Mouse (Mus musculus) hindbrain, embryonic 15.5 days (tissue): ENCODE measurements at regions not wholly inside any gene's neighbourhood (a gene's known extent, or its start where the extent isn't known, plus 50 kb on each side); places are given as distances from the start of the nearest gene placed in this dataset.

Experiments
- ATAC-seq: fragments of 200-750 bp; cut with Nextera tagmentation; 2 replicates; pipeline ENCODE4 v1.8.0; 2017; ENCODE audit warnings: low read depth, moderate number of reproducible peaks, moderate TSS enrichment; ENCODE audit not compliant: low FRiP score
- H3K27ac ChIP-seq: fragments of 300-500 bp; sonication (generic); replicated peaks from 2 replicates; pipeline ENCODE4 v1.5.1; 2015; ENCODE audit warnings: mild to moderate bottlenecking, inconsistent platforms
- H3K27me3 ChIP-seq: fragments of 300-500 bp; sonication (generic); 2 replicates; pipeline ENCODE4 v1.6.1; 2015; ENCODE audit warnings: control low read depth, inconsistent platforms
- H3K36me3 ChIP-seq: fragments of 300-500 bp; sonication (generic); 2 replicates; pipeline ENCODE4 v1.6.1; 2015; ENCODE audit warnings: control low read depth, inconsistent platforms
- H3K4me1 ChIP-seq: fragments of 300-500 bp; sonication (generic); replicated peaks from 2 replicates; pipeline ENCODE4 v1.6.1; 2015; ENCODE audit warnings: control low read depth, inconsistent platforms
- H3K4me2 ChIP-seq: fragments of 300-500 bp; sonication (generic); 2 replicates; pipeline ENCODE4 v1.6.1; 2015; ENCODE audit warnings: moderate library complexity, mild to moderate bottlenecking, inconsistent platforms
- H3K4me3 ChIP-seq: fragments of 300-500 bp; sonication (generic); 2 replicates; pipeline ENCODE4 v1.5.1; 2015; ENCODE audit warnings: mild to moderate bottlenecking, inconsistent platforms
- H3K9ac ChIP-seq: fragments of 300-500 bp; sonication (generic); 2 replicates; pipeline ENCODE4 v1.6.1; 2015; ENCODE audit warnings: inconsistent platforms
- H3K9me3 ChIP-seq: fragments of 300-500 bp; sonication (generic); 2 replicates; pipeline ENCODE4 v1.6.1; 2016; ENCODE audit warnings: control low read depth, inconsistent platforms
- WGBS: fragments of 180-500 bp; shearing (Covaris S2); methylation state at CpG from one replicate; pipeline ENCODE4 v1.1.7; 2015; 5-methylcytosine and 5-hydroxymethylcytosine counted together

DNA sequence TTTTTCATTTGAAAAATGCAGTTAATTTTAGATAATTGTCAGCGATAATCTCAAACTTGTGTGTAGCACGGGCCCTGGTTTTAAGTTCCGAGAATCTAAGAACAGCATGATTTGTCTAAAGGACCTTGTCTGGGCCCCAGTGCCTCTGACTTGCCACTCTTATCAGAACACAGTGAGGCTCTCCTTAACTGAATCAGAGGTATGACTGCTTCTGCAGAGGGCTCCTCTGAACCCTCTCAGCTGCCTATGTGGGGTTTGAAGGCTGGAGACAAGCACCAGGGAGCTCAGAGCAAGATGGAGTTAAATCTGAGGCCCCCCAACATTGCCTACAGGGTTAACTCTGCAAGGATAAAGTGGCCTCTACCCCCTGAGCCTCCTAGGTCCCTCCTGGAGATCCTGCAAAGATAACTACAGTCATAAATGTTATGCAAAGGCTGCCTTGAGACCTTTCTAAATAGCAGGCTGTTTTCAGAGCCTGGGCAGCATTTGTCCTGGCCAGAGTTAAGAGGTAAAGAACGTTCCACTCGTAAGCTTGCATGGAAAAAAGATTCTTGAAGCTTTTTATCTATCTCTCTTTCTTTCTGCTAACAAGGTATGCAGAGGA, 118.4 kb upstream of the Maf start:
- no peak overlapping the region for H3K4me2 ChIP-seq
- H3K4me1 ChIP-seq, result no peaks in the 10 kb centered on the region
- no peak overlapping the region for H3K4me3 ChIP-seq
- WGBS, result 87% methylated on average over 5 of the region's 5 CpGs
- no peak overlapping the region for H3K27ac ChIP-seq
- no peak overlapping the region for H3K9ac ChIP-seq
- no peaks in the 10 kb centered on the region for H3K36me3 ChIP-seq
- no peaks in the 10 kb centered on the region for H3K27me3 ChIP-seq
- ATAC-seq, result no peak
- H3K9me3 ChIP-seq, result no peaks in the 10 kb centered on the region

GRCm38 (mm10) chr8:115824478-115824785, 116.8 kb upstream of the Maf start:
- no peaks in the 10 kb centered on the region for H3K4me1 ChIP-seq
- WGBS, result 92% methylated on average over 6 of the region's 6 CpGs
- no peak overlapping the region for H3K4me3 ChIP-seq
- no peak overlapping the region for H3K4me2 ChIP-seq
- no peak for ATAC-seq
- H3K9ac ChIP-seq, result no peak overlapping the region
- no peaks in the 10 kb centered on the region for H3K36me3 ChIP-seq
- H3K9me3 ChIP-seq, result no peaks in the 10 kb centered on the region
- no peak overlapping the region for H3K27ac ChIP-seq
- H3K27me3 ChIP-seq, result no peaks in the 10 kb centered on the region

DNA sequence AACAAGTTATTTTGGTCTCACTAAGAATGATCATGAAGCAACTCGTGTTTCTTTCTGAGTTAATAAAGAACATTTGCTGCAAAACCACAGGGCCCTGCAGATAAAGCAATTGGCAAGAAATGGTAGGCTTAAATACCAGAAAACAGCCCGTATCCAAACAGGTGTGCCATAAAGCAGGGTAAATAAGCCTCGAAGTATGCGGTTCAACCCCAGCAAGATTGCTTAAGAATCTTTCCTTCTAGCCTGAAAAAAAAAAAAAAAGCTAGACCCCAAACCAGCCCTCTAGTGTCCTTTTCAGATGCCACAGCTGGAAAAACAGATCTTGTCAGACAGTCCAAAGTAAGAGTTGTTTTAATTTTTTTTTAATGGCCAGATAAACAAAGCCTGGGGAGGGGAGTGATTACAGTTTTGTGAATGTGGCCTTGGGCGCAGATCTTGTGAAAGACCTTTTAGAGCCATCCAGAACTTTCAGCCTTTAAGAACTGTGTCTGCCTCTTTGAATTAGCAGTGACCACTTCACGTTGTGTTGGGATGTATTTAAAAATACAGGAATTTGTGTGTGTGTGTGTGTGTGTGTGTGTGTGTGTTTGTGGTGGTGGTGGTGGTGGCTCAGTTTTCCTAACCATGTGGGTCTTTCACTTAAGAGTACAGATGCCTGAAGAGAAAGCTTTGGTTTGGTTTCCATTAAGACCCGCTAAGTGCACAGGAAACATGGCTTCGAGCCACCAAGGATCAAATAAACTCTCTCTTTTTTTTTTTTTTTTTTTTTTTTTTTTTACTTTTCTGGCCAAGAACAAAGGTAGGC, 116.3 kb upstream of the Maf start:
- Histone ChIP-seq H3K4me2 (no peak overlapping the region), H3K36me3 (no peaks in the 10 kb centered on the region), H3K9ac (no peak overlapping the region), H3K4me1 (no peaks in the 10 kb centered on the region), H3K27me3 (no peaks in the 10 kb centered on the region), H3K4me3 (no peak overlapping the region), H3K9me3 (no peaks in the 10 kb centered on the region), H3K27ac (no peak overlapping the region)
- no peak for ATAC-seq
- WGBS, result 83% methylated on average over 8 of the region's 8 CpGs

DNA sequence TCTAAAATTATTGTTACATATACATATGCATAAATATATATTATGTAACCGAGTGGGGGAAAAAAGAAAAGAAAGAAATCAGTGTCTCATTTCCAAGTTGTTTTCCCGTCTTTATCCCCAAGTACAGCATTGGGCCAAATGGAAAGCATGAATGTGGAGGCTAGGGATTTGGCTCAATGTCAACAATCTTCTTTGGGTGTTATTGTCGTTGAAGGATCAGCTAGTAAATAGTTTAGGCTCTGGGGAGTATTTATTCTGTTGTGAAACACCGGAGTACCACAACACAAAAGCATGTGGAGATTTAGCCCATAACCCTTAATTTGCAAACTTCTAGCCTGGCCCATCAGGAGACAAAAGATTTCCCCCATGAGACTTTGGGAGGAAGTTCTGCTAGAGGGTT, 105.8 kb upstream of the Maf start:
- H3K4me1 ChIP-seq, result no peaks in the 10 kb centered on the region
- H3K9me3 ChIP-seq, result no peaks in the 10 kb centered on the region
- no peak overlapping the region for H3K27ac ChIP-seq
- no peak overlapping the region for H3K9ac ChIP-seq
- ATAC-seq, result no peak
- H3K36me3 ChIP-seq, result no peaks in the 10 kb centered on the region
- H3K27me3 ChIP-seq, result no peaks in the 10 kb centered on the region
- WGBS, result 75% methylated on average over 4 of the region's 4 CpGs
- H3K4me2 ChIP-seq, result no peak overlapping the region
- no peak overlapping the region for H3K4me3 ChIP-seq

- Histone ChIP-seq H3K4me1 (peaks cover 5% of the 10 kb centered on the region; the same call in 1 of the 2 replicates), H3K4me2 (no peak overlapping the region), H3K36me3 (no peaks in the 10 kb centered on the region), H3K9ac (no peak overlapping the region), H3K27ac (no peak overlapping the region), H3K27me3 (no peaks in the 10 kb centered on the region), H3K4me3 (no peak overlapping the region), H3K9me3 (no peaks in the 10 kb centered on the region)
- WGBS, result 42% methylated on average over 9 of the region's 9 CpGs
- ATAC-seq, result no peak
Observed at GRCm38 (mm10) chr8:115806579-115806978, 99.0 kb upstream of the Maf start.

DNA sequence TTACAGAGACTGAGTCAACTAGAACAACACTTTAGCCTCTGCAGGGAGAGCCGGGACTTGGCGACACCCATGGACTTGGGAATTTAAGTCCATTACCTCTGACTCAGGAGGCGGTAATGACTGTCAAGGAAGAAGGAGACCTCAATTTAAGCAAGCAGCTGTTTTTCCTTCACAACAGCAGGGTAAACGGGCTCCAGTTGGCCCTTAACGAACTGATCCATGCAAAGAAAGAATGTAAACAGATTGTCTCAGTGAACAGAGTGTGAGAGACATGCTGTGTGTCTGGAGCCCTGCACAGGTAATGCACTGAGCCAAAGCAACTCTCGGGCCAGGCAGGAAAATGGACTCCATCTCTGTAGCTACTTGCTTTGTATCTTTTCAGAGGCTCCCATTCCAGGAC, 98.5 kb upstream of the Maf start:
- 70% methylated on average over 6 of the region's 6 CpGs for WGBS
- Histone ChIP-seq H3K27me3 (no peaks in the 10 kb centered on the region), H3K9ac (no peak overlapping the region), H3K27ac (no peak overlapping the region), H3K9me3 (no peaks in the 10 kb centered on the region), H3K4me1 (peaks cover 5% of the 10 kb centered on the region; the same call in 1 of the 2 replicates), H3K4me3 (no peak overlapping the region), H3K36me3 (no peaks in the 10 kb centered on the region), H3K4me2 (no peak overlapping the region)
- no peak for ATAC-seq

- H3K9ac ChIP-seq, result no peak overlapping the region
- WGBS, result 86% methylated on average over 1 of the region's 1 CpGs
- H3K27ac ChIP-seq, result no peak overlapping the region
- no peaks in the 10 kb centered on the region for H3K4me1 ChIP-seq
- H3K4me3 ChIP-seq, result no peak overlapping the region
- no peaks in the 10 kb centered on the region for H3K27me3 ChIP-seq
- no peaks in the 10 kb centered on the region for H3K36me3 ChIP-seq
- H3K4me2 ChIP-seq, result no peak overlapping the region
- ATAC-seq, result no peak
- no peaks in the 10 kb centered on the region for H3K9me3 ChIP-seq
Observed at GRCm38 (mm10) chr8:115793587-115793986, 86.0 kb upstream of the Maf start.

DNA sequence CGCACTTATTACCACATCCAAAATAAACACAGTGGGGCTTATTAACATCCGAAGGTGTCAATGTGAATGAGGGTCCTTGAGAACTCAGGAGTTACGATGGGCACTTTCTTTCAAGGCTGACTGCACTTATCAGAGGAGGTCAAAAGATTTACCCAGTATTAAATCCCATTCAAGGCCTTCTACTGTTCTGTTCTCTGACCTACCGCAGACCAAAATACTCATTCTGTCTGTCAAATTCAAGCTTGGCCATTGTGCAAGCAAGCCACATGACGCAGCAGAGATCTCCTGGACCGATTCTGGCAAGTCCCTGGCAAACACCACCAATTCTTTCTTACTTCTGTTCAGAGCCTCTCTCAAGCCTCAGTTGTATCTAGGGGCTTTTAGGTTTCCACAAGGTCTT, 80.8 kb upstream of the Maf start:
- no peak overlapping the region for H3K9ac ChIP-seq
- H3K36me3 ChIP-seq, result no peaks in the 10 kb centered on the region
- no peaks in the 10 kb centered on the region for H3K27me3 ChIP-seq
- H3K4me1 ChIP-seq, result no peaks in the 10 kb centered on the region
- no peaks in the 10 kb centered on the region for H3K9me3 ChIP-seq
- 67% methylated on average over 6 of the region's 6 CpGs for WGBS
- H3K27ac ChIP-seq, result no peak overlapping the region
- H3K4me3 ChIP-seq, result no peak overlapping the region
- no peak overlapping the region for H3K4me2 ChIP-seq
- ATAC-seq, result no peak

DNA sequence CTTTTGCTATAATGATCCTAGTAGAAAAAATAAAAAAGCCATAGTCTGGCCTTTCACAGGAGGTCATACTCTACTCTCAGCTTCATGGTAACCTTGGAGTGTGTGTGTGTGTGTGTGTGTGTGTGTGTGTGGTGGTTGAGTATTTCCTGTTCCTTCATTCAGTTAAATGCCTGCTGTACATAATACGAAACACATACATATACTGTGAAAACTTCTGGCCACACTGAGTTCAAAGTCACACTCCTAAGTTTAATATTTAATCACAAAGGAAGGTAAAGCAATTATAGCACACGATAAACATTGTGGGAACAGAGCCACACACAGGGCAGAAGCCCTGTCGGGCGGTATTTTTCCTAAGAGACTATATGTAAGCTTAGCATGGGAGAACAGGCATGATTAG, 78.6 kb upstream of the Maf start:
- no peak overlapping the region for H3K4me2 ChIP-seq
- 96% methylated on average over 4 of the region's 4 CpGs for WGBS
- no peak for ATAC-seq
- no peak overlapping the region for H3K4me3 ChIP-seq
- H3K9ac ChIP-seq, result no peak overlapping the region
- no peaks in the 10 kb centered on the region for H3K4me1 ChIP-seq
- no peak overlapping the region for H3K27ac ChIP-seq
- no peaks in the 10 kb centered on the region for H3K36me3 ChIP-seq
- no peaks in the 10 kb centered on the region for H3K27me3 ChIP-seq
- H3K9me3 ChIP-seq, result no peaks in the 10 kb centered on the region

DNA sequence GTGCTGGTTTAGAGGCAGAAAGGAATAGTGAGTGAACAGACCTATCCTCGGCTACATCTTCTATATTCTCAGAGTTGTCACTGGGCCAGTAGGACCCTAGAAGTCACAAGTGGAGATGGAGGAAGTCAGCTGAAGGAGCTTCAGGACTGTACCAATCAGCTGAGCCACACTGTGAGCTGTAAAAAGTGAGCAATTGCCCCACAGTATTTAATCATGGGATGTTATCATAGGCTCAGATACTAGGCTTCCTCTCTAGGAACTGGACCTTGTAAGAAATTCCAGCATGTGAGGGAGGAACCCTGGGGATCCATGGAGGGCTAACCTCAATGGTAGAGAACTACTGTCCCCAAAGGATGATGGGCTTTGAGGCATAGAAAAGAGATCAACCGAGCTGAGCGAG, 78.2 kb upstream of the Maf start:
- ATAC-seq, result no peak
- H3K9ac ChIP-seq, result no peak overlapping the region
- WGBS, result 95% methylated on average over 3 of the region's 3 CpGs
- no peaks in the 10 kb centered on the region for H3K27me3 ChIP-seq
- no peak overlapping the region for H3K27ac ChIP-seq
- no peak overlapping the region for H3K4me3 ChIP-seq
- no peak overlapping the region for H3K4me2 ChIP-seq
- no peaks in the 10 kb centered on the region for H3K4me1 ChIP-seq
- no peaks in the 10 kb centered on the region for H3K36me3 ChIP-seq
- no peaks in the 10 kb centered on the region for H3K9me3 ChIP-seq

DNA sequence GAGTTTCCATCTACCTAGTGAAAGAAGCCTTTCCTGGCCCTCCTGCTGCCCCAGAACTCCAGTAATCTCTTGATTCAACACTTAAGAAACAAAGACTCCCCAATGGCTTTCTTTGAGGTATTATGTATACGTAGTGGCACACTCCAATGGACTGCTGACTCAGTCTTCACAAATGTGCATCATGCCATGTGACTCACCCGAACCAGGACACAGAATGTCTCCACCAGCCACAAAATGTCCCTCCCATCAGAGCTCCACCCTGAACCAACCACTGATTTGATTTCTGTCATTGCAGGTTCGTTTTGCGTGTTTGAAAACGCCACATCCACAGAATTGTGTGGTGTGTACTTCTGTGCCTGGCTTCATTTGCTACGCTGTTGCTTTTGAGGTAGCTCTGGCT, 75.8 kb upstream of the Maf start:
- no peak for ATAC-seq
- Histone ChIP-seq H3K36me3 (no peaks in the 10 kb centered on the region), H3K4me2 (no peak overlapping the region), H3K27ac (no peak overlapping the region), H3K4me3 (no peak overlapping the region), H3K9ac (no peak overlapping the region), H3K4me1 (no peaks in the 10 kb centered on the region), H3K9me3 (no peaks in the 10 kb centered on the region), H3K27me3 (no peaks in the 10 kb centered on the region)
- WGBS, result 93% methylated on average over 6 of the region's 6 CpGs

GRCm38 (mm10) chr8:115778433-115778832, 70.8 kb upstream of the Maf start:
- H3K4me1 ChIP-seq, result no peaks in the 10 kb centered on the region
- ATAC-seq, result no peak
- no peak overlapping the region for H3K27ac ChIP-seq
- no peak overlapping the region for H3K4me2 ChIP-seq
- H3K36me3 ChIP-seq, result no peaks in the 10 kb centered on the region
- H3K27me3 ChIP-seq, result no peaks in the 10 kb centered on the region
- no peak overlapping the region for H3K9ac ChIP-seq
- H3K4me3 ChIP-seq, result no peak overlapping the region
- WGBS, result 89% methylated on average over 1 of the region's 1 CpGs
- H3K9me3 ChIP-seq, result no peaks in the 10 kb centered on the region

DNA sequence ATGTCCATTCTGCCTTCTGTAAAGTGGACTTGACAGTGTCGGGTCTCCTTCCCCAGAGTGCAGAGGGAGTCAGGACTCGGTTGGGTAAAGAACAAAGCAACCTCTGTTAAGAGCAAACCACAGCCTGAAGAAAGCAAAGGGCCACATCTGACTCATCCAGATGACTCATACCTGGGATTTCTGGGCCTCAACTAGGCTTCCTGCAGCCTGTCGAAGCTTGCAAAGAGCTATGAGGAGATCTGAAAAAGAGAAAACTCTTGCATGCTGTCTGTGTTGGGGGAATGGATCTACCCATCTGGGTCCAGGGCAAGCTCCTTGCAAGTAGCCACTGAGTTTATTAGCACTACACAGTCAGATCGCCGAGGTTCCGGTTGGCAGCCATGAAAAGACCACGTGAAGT, 63.5 kb upstream of the Maf start:
- peaks cover 7% of the 10 kb centered on the region for H3K4me1 ChIP-seq
- ATAC-seq, result no peak
- H3K9ac ChIP-seq, result no peak overlapping the region
- WGBS, result 89% methylated on average over 7 of the region's 7 CpGs
- no peaks in the 10 kb centered on the region for H3K9me3 ChIP-seq
- H3K27ac ChIP-seq, result no peak overlapping the region
- H3K4me3 ChIP-seq, result no peak overlapping the region
- no peak overlapping the region for H3K4me2 ChIP-seq
- H3K27me3 ChIP-seq, result no peaks in the 10 kb centered on the region
- no peaks in the 10 kb centered on the region for H3K36me3 ChIP-seq
